Mouse (Mus musculus): ENCODE measurements around the gene Stxbp5l. TPM values are rescaled to one million over a fixed set of nuclear protein-coding genes. Genes with fewer than 3 reads are reported as not detected.
"Not testable (repeated sequence)": the region's sequence is repeated elsewhere in the genome, so short reads cannot be mapped to it uniquely, and the experiment has no call there.

Stxbp5l gene
- polyA plus RNA-seq, 1 experiment from 2014 or later = 5.9 TPM

DNA sequence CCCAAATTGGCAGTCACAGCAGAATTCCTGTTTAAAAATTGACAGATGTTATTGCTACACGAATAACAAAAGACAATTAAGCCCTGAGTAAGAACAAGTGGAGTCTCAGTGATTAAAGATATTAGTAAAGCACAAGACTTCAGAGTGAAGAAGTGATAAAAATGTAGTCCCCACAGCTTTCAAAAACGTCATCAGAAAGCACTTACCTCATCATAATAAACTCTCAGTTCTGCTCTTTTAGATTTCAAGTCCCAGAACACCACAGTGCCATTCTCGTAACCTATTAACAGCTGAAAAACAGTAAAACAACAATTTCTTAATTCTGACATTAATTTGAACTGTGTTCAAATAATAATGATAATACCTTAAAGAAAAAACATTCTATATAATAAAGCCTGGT lies 123.1 kb downstream of the Stxbp5l start:
- Histone ChIP-seq H3K9ac (replicated peaks) (no peak overlapping the region), H3K27me3 (no peaks in the 10 kb centered on the region), H3K27ac (replicated peaks) (no peak overlapping the region), H3K4me2 (replicated peaks) (no peak overlapping the region), H3K9me3 (no peaks in the 10 kb centered on the region), H3K4me3 (no peak overlapping the region), H3K4me1 (no peaks in the 10 kb centered on the region), H3K36me3 (no peaks in the 10 kb centered on the region)
- WGBS = 70% methylated on average over 3 of the region's 3 CpGs
- no peak for ATAC-seq (ENCODE audit: low FRiP score, low read depth)

GRCm38 (mm10) chr16:37219151-37219550 lies 165.6 kb downstream of the Stxbp5l start:
- H3K4me1 ChIP-seq = no peaks in the 10 kb centered on the region
- no peak overlapping the region for H3K27ac ChIP-seq (replicated peaks)
- H3K4me2 ChIP-seq (replicated peaks) = no peak overlapping the region
- ATAC-seq (ENCODE audit: low FRiP score, low read depth) = no peak
- 95% methylated on average over 1 of the region's 1 CpGs for WGBS
- H3K4me3 ChIP-seq = no peak overlapping the region
- no peaks in the 10 kb centered on the region for H3K36me3 ChIP-seq
- no peaks in the 10 kb centered on the region for H3K9me3 ChIP-seq
- H3K9ac ChIP-seq (replicated peaks) = no peak overlapping the region
- H3K27me3 ChIP-seq = no peaks in the 10 kb centered on the region

- no peak overlapping the region for H3K4me2 ChIP-seq (replicated peaks)
- ATAC-seq (ENCODE audit: low FRiP score, low read depth) = no peak
- H3K4me1 ChIP-seq = no peaks in the 10 kb centered on the region
- H3K9me3 ChIP-seq = no peaks in the 10 kb centered on the region
- H3K27ac ChIP-seq (replicated peaks) = no peak overlapping the region
- H3K27me3 ChIP-seq = no peaks in the 10 kb centered on the region
- no peak overlapping the region for H3K9ac ChIP-seq (replicated peaks)
- no peak overlapping the region for H3K4me3 ChIP-seq
- no peaks in the 10 kb centered on the region for H3K36me3 ChIP-seq
Measured at GRCm38 (mm10) chr16:37208783-37209182, 176.0 kb downstream of the Stxbp5l start.

DNA sequence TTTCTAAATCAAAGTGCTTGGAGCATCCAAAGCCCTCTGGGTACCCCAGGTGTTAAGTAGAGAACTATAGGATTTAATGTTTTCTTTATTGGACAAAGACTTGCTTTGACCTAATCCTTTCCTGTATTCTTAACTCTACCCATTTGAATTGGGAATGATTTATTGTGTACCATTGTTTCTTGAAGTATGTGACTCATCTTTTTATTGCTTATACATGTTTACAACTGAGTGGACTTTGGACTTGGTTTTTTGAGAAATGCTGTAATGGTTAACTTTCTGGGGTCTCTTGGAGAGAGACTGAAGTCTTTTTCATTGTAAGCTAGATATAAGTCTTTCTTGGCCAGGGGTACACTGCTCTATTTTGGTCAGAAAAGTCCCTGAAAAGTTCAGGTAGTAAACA lies 190.6 kb downstream of the Stxbp5l start:
- Histone ChIP-seq H3K36me3 (no peaks in the 10 kb centered on the region), H3K9me3 (no peaks in the 10 kb centered on the region), H3K9ac (replicated peaks) (no peak overlapping the region), H3K4me1 (no peaks in the 10 kb centered on the region), H3K27me3 (no peaks in the 10 kb centered on the region), H3K4me2 (replicated peaks) (no peak overlapping the region), H3K27ac (replicated peaks) (no peak overlapping the region), H3K4me3 (no peak overlapping the region)
- ATAC-seq (ENCODE audit: low FRiP score, low read depth) = no peak

DNA sequence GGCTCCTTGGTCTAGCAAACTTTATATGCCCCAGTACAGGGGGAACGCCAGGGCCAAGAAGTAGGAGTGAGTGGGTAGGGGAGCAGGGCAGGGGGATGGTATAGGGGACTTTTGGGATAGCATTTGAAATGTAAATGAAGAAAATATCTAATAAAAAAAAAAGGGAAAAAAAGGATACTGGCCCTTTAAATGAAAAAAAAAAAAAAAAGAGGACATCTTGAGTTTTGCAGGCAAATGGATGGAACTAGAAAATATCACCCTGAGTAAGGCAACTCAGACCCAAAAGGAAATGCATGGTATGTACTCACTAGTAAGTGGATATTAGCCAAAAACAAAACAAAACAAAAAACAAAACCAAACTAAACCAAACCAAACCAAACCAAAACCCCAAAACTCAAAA lies 259.6 kb downstream of the Stxbp5l start:
- H3K9ac ChIP-seq (replicated peaks); H3K36me3 ChIP-seq; H3K4me1 ChIP-seq; H3K4me3 ChIP-seq; H3K27ac ChIP-seq (replicated peaks); H3K27me3 ChIP-seq; H3K9me3 ChIP-seq; ATAC-seq (ENCODE audit: low FRiP score, low read depth); H3K4me2 ChIP-seq (replicated peaks): not testable (repeated sequence)
- 91% methylated on average over 1 of the region's 1 CpGs for WGBS

DNA sequence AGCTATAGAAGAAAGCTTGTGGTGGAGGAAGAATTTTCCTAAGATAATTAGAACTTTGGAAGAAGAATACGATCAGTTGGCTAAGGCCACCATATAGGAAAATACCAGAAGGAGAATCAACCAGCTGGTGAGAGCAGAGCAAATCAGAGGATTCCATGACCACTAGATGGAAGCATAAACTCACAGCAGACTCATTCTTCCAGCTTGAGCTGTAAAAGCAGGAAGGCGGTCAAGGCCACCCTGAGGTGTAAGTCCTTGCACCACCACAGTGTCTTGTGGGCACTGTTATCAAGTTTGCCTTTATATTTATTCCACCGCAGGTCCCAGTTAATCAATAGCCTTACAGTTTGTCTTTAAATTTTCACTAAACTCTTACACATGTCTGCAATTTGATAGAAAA lies 275.5 kb downstream of the Stxbp5l start:
- Histone ChIP-seq H3K27me3 (no peaks in the 10 kb centered on the region), H3K4me3 (no peak overlapping the region), H3K9ac (replicated peaks) (no peak overlapping the region), H3K4me1 (no peaks in the 10 kb centered on the region), H3K4me2 (replicated peaks) (no peak overlapping the region), H3K27ac (replicated peaks) (no peak overlapping the region), H3K36me3 (no peaks in the 10 kb centered on the region), H3K9me3 (no peaks in the 10 kb centered on the region)
- peak; percentile 81 for ATAC-seq (ENCODE audit: low FRiP score, low read depth)
- whole genome bisulfite sequencing = 47% methylated on average over 3 of the region's 3 CpGs

DNA sequence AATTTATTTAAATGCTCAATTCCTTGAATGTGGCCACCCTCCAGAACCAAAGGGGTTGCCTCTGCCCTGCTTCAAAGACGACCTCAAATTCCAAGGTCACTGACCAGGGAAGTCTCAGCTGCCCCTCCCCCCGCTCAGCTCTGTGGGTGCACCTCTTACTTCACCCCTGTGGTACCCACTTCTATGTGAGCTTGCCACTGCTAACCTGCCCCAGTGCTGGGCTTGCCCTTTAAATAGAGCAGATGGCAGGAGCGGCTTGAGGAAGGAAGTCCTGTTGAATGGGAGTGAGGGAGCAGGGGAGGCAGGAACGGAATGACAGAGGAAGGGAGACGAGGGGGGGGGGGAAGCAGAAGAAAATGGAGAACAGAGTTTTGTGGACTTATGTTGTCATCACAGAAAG lies 276.0 kb downstream of the Stxbp5l start:
- Histone ChIP-seq H3K4me3 (no peak overlapping the region), H3K9me3 (no peaks in the 10 kb centered on the region), H3K9ac (replicated peaks) (no peak overlapping the region), H3K4me2 (replicated peaks) (no peak overlapping the region), H3K36me3 (no peaks in the 10 kb centered on the region), H3K27me3 (no peaks in the 10 kb centered on the region), H3K4me1 (no peaks in the 10 kb centered on the region), H3K27ac (replicated peaks) (no peak overlapping the region)
- 27% methylated on average over 5 of the region's 5 CpGs for WGBS
- ATAC-seq (ENCODE audit: low FRiP score, low read depth) = no peak

- Histone ChIP-seq H3K4me2 (replicated peaks) (no peak overlapping the region), H3K27ac (replicated peaks) (no peak overlapping the region), H3K27me3 (no peaks in the 10 kb centered on the region), H3K9me3 (no peaks in the 10 kb centered on the region), H3K36me3 (peaks cover 17% of the 10 kb centered on the region), H3K4me3 (no peak overlapping the region), H3K9ac (replicated peaks) (no peak overlapping the region), H3K4me1 (no peaks in the 10 kb centered on the region)
- WGBS = 66% methylated on average over 4 of the region's 4 CpGs
- ATAC-seq (ENCODE audit: low FRiP score, low read depth) = no peak
Measured at GRCm38 (mm10) chr16:37094169-37094833, 290.5 kb downstream of the Stxbp5l start.

DNA sequence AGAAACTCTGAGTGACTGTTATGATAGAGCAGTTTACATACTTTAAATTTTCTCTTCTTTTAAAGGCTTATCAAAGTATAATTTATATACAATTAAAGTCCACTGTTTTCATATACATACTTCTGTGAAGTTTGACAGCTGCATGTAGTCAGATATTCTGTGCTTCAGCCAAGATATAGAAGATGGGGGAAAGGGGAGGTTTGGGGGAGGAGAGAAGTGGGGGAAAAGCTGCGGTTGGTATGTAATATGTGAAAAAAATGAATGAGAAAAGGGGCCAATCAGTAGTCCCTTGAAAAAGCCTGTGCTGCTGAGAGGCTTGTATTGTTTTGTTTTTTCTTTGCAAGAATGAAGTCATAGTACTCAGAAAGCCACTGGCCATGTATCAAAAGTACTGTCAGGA lies 295.1 kb downstream of the Stxbp5l start:
- Histone ChIP-seq H3K4me3 (no peak overlapping the region), H3K27me3 (no peaks in the 10 kb centered on the region), H3K27ac (replicated peaks) (no peak overlapping the region), H3K4me2 (replicated peaks) (no peak overlapping the region), H3K9me3 (no peaks in the 10 kb centered on the region), H3K4me1 (no peaks in the 10 kb centered on the region), H3K36me3 (peaks cover 27% of the 10 kb centered on the region), H3K9ac (replicated peaks) (no peak overlapping the region)
- WGBS = 89% methylated on average over 1 of the region's 1 CpGs
- ATAC-seq (ENCODE audit: low FRiP score, low read depth) = no peak

DNA sequence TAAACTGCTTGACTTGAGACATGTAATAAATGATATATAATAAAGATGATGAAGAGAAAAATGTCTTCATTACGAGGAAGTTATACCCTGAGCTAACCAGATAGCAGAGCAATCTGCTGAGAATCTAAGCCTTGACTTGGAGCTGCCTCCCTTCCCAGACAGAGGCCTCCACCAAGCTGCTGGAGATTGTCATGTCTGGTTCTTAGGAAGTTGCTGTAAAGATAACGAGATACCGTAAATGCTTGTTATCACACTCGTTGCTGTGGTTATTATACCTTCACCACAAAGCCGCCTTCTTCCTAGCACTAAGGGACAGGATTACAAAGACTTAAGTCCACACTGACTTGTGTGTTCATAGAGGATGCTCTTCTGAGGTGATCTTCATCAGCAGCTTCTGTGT lies 312.4 kb downstream of the Stxbp5l start:
- peaks cover 20% of the 10 kb centered on the region for H3K36me3 ChIP-seq
- no peak overlapping the region for H3K4me3 ChIP-seq
- no peak overlapping the region for H3K9ac ChIP-seq (replicated peaks)
- ATAC-seq (ENCODE audit: low FRiP score, low read depth) = no peak
- no peaks in the 10 kb centered on the region for H3K9me3 ChIP-seq
- H3K4me2 ChIP-seq (replicated peaks) = no peak overlapping the region
- no peaks in the 10 kb centered on the region for H3K4me1 ChIP-seq
- no peaks in the 10 kb centered on the region for H3K27me3 ChIP-seq
- no peak overlapping the region for H3K27ac ChIP-seq (replicated peaks)
- WGBS = 92% methylated on average over 5 of the region's 5 CpGs

Other genes with a start within 250 kb of the Stxbp5l start
- gene Gtf2e1, start 154.8 kb upstream of the Stxbp5l start, polyA plus RNA-seq (2016; fragmentation: Nextera tagmentation; extraction: Ambion mirVana) = 46.7 and 53.7 TPM in 2 replicates
- gene Rabl3, start 154.9 kb upstream of the Stxbp5l start, polyA plus RNA-seq (2016; fragmentation: Nextera tagmentation; extraction: Ambion mirVana) = 35.5 and 36.2 TPM in 2 replicates
- 0.21 TPM in 1 of 2 replicates, not detected in the other for gene Hgd, start 195.2 kb upstream of the Stxbp5l start, polyA plus RNA-seq (2016; fragmentation: Nextera tagmentation; extraction: Ambion mirVana)

All from midbrain, embryonic 12.5 days (tissue).